Mouse (Mus musculus) left cerebral cortex, postnatal 25 days (tissue): ENCODE results near the gene Marc2. TPM values are rescaled to one million over a fixed set of nuclear protein-coding genes. Genes with fewer than 3 reads are reported as not detected.

Source experiments
- DNase-seq, 2 experiments: peaks; one replicate each; pipeline ENCODE4 v3.0.0; 2022; ENCODE audit warnings: low spot score in 2 of 2, mixed read lengths in 1 of 2
- intact Hi-C: fragments of 180-260 bp; cut with DNase I; formaldehyde crosslinking; loops from one replicate; pipeline ENCODE4 v1.15.1; 2025
- microRNA-seq, 2 experiments: library from miRNA; unstranded; fragments of <30 nt; microRNA quantifications; one replicate each; pipeline ENCODE4 v1.2.0; 2022
- total RNA-seq, 2 experiments: library from RNA; stranded (reverse); gene quantifications; 2 replicates each; pipeline ENCODE4 v1.2.3; 2021

Marc2 gene
- total RNA-seq, 2 experiments from 2014 or later: 146 to 165 TPM

GRCm38 (mm10) chr1:184771202-184771890 is 74.9 kb downstream of the Marc2 start:
- peak; percentile 60 to 66 for DNase-seq
- intact Hi-C loops: loop anchor here (2.0 kb wide), 1 partner anchor 505 kb away; no protein-coding TSS in a partner anchor

GRCm38 (mm10) chr1:184763866-184764265 is 82.4 kb downstream of the Marc2 start:
- intact Hi-C loops: no loop called here
- no peak for DNase-seq

Small RNA genes within 50 kb of the gene (microRNA-seq; reads per million reads assigned to microRNA genes)
- 596 to 770 reads per million in 2 experiments for gene Mir1981

Other genes with a start within 250 kb of the Marc2 start
- 1 to 10 TPM; 1.1 to 1.3 TPM for gene Hlx, start 113.8 kb downstream of the Marc2 start, total RNA-seq
- not detected for gene Marc1, start 35.1 kb downstream of the Marc2 start, total RNA-seq
- gene C130074G19Rik, start 36.8 kb upstream of the Marc2 start, total RNA-seq: 10 to 100 TPM; 33.0 to 36.5 TPM
- gene Mark1, start 153.1 kb upstream of the Marc2 start, total RNA-seq: 100 to 1,000 TPM in 1 of 2 experiments, 10 to 100 TPM in 1; 97.5 to 107 TPM